Mouse (Mus musculus) CH12.LX (cell line): ENCODE measurements around the gene Fgfr3. TPM values are rescaled to one million over a fixed set of nuclear protein-coding genes. Genes with fewer than 3 reads are reported as not detected.

Source experiments
- DNase-seq: peaks from one replicate; pipeline ENCODE4 v3.0.0-alpha.2; 2013; ENCODE audit errors: extremely low read depth
- H3K27ac ChIP-seq: 2 replicates; pipeline ENCODE4 v1.5.1; 2012; ENCODE audit warnings: low read depth, mild to moderate bottlenecking, control low read depth, moderate library complexity; ENCODE audit not compliant: insufficient read depth
- H3K27me3 ChIP-seq: replicated peaks from 2 replicates; pipeline ENCODE3; 2012; ENCODE audit warnings: inconsistent platforms
- H3K36me3 ChIP-seq, 2 experiments: replicated peaks in 1 of 2; 2 replicates each; pipeline versions ENCODE3 to v1.6.1; 2012; ENCODE audit warnings: inconsistent platforms in 1 of 2, low read length in 1 of 2, mild to moderate bottlenecking in 1 of 2, mixed read lengths in 1 of 2, moderate library complexity in 1 of 2; ENCODE audit not compliant: control insufficient read depth in 1 of 2, insufficient read depth in 1 of 2
- H3K4me1 ChIP-seq, 2 experiments: 2 replicates each; pipeline ENCODE4 v1.6.1; 2012; ENCODE audit warnings: inconsistent platforms in 1 of 2, moderate library complexity in 1 of 2; ENCODE audit not compliant: insufficient read depth in 2 of 2, control insufficient read depth in 1 of 2
- H3K4me2 ChIP-seq: 2 replicates; pipeline ENCODE4 v1.6.1; 2012; ENCODE audit warnings: low read depth, mild to moderate bottlenecking, control low read depth; ENCODE audit not compliant: poor library complexity, insufficient read depth, severe bottlenecking
- H3K4me3 ChIP-seq, 3 experiments: fragments of 150-350 bp in 1 of 3; sonication (generic) in 1 of 3; replicated peaks in 1 of 3; 2 replicates each; pipeline versions ENCODE3 to v1.5.1; 2011 to 2012; ENCODE audit warnings: low read depth in 2 of 3, low read length in 2 of 3, mild to moderate bottlenecking in 2 of 3, moderate library complexity in 2 of 3, control low read depth in 1 of 3, improper control_type of control experiment in 1 of 3, inconsistent platforms in 1 of 3, mixed read lengths in 1 of 3; ENCODE audit not compliant: poor library complexity in 1 of 3
- H3K79me2 ChIP-seq: replicated peaks from 2 replicates; pipeline ENCODE4 v1.6.1; 2012; ENCODE audit warnings: mild to moderate bottlenecking, moderate library complexity; ENCODE audit not compliant: control insufficient read depth, poor library complexity, insufficient read depth, severe bottlenecking; ENCODE audit errors: extremely low read depth
- H3K9ac ChIP-seq: 2 replicates; pipeline ENCODE4 v1.6.1; 2012; ENCODE audit warnings: low read depth, mild to moderate bottlenecking, control low read depth, moderate library complexity; ENCODE audit not compliant: insufficient read depth
- H3K9me3 ChIP-seq: replicated peaks from 2 replicates; pipeline ENCODE3; 2012; ENCODE audit warnings: low read length, inconsistent platforms, mixed read lengths
- BHLHE40 ChIP-seq: IDR thresholded peaks from 2 replicates; pipeline ENCODE4 v1.6.1; 2011; ENCODE audit warnings: mild to moderate bottlenecking, low read depth, low read length, improper control_type of control experiment
- CHD1 ChIP-seq: IDR thresholded peaks from 2 replicates; pipeline ENCODE4 v1.6.1; 2012; ENCODE audit warnings: low read depth, low read length, improper control_type of control experiment, inconsistent platforms
- E2F4 ChIP-seq: IDR thresholded peaks from 2 replicates; pipeline ENCODE4 v1.6.1; 2011; ENCODE audit warnings: low read depth, low read length, improper control_type of control experiment; ENCODE audit not compliant: insufficient replicate concordance
- ELF1 ChIP-seq: IDR thresholded peaks from 2 replicates; pipeline ENCODE4 v1.6.1; 2014; ENCODE audit warnings: low read depth, mild to moderate bottlenecking, inconsistent platforms, low read length, improper control_type of control experiment
- EP300 ChIP-seq: IDR thresholded peaks from 2 replicates; pipeline ENCODE4 v1.6.1; 2011; ENCODE audit warnings: low read length, improper control_type of control experiment
- GABPA ChIP-seq: IDR thresholded peaks from 2 replicates; pipeline ENCODE4 v1.6.1; 2012; ENCODE audit warnings: low read depth, low read length, improper control_type of control experiment, inconsistent platforms; ENCODE audit not compliant: insufficient replicate concordance
- IRF4 ChIP-seq: IDR thresholded peaks from 2 replicates; pipeline ENCODE4 v1.6.1; 2014; ENCODE audit warnings: low read depth, mild to moderate bottlenecking, inconsistent platforms, low read length, improper control_type of control experiment
- JUND ChIP-seq: conservative IDR thresholded peaks from 2 replicates; pipeline ENCODE4 v1.6.1; 2011; ENCODE audit warnings: low read depth, low read length, improper control_type of control experiment
- MAFK ChIP-seq: IDR thresholded peaks from 2 replicates; pipeline ENCODE4 v1.6.1; 2011; ENCODE audit warnings: low read length, improper control_type of control experiment; ENCODE audit not compliant: insufficient replicate concordance
- MAZ ChIP-seq: IDR thresholded peaks from 2 replicates; pipeline ENCODE4 v1.6.1; 2012; ENCODE audit warnings: low read depth, mild to moderate bottlenecking, inconsistent platforms, low read length, improper control_type of control experiment, moderate library complexity
- MEF2A ChIP-seq: IDR thresholded peaks from 2 replicates; pipeline ENCODE4 v1.6.1; 2014; ENCODE audit warnings: low read depth, mild to moderate bottlenecking, inconsistent platforms, low read length, improper control_type of control experiment, borderline replicate concordance
- MXI1 ChIP-seq: IDR thresholded peaks from 2 replicates; pipeline ENCODE4 v1.6.1; 2011; ENCODE audit warnings: mild to moderate bottlenecking, low read depth, low read length, improper control_type of control experiment
- MYC ChIP-seq: IDR thresholded peaks from 2 replicates; pipeline ENCODE4 v1.6.1; 2011; ENCODE audit warnings: low read depth, mild to moderate bottlenecking, improper control_type of control experiment, low read length
- NELFE ChIP-seq: IDR thresholded peaks from 2 replicates; pipeline ENCODE4 v1.6.1; 2011; ENCODE audit warnings: low read depth, low read length, improper control_type of control experiment
- PAX5 ChIP-seq: IDR thresholded peaks from 2 replicates; pipeline ENCODE4 v1.6.1; 2012; ENCODE audit warnings: low read length, inconsistent platforms, mixed read lengths
- POLR2A ChIP-seq: IDR thresholded peaks from 2 replicates; pipeline ENCODE4 v1.6.1; 2011; ENCODE audit warnings: low read depth, mild to moderate bottlenecking, improper control_type of control experiment, low read length
- RAD21 ChIP-seq: IDR thresholded peaks from 2 replicates; pipeline ENCODE4 v1.6.1; 2011; ENCODE audit warnings: low read depth, mild to moderate bottlenecking, low read length, improper control_type of control experiment, moderate library complexity
- RCOR1 ChIP-seq: conservative IDR thresholded peaks from 2 replicates; pipeline ENCODE4 v1.6.1; 2012; ENCODE audit warnings: low read depth, mild to moderate bottlenecking, inconsistent platforms, low read length, improper control_type of control experiment
- TCF12 ChIP-seq: IDR thresholded peaks from 2 replicates; pipeline ENCODE4 v1.6.1; 2014; ENCODE audit warnings: low read depth, mild to moderate bottlenecking, inconsistent platforms, low read length, improper control_type of control experiment
- UBTF ChIP-seq: IDR thresholded peaks from 2 replicates; pipeline ENCODE4 v1.6.1; 2012; ENCODE audit warnings: low read depth, mild to moderate bottlenecking, inconsistent platforms, low read length, improper control_type of control experiment, moderate library complexity
- USF1 ChIP-seq: IDR thresholded peaks from 2 replicates; pipeline ENCODE4 v1.6.1; 2014; ENCODE audit warnings: low read depth, mild to moderate bottlenecking, inconsistent platforms, low read length, improper control_type of control experiment
- USF2 ChIP-seq: conservative IDR thresholded peaks from 2 replicates; pipeline ENCODE4 v1.6.1; 2011; ENCODE audit warnings: low read depth, low read length, improper control_type of control experiment
- ZNF384 ChIP-seq: IDR thresholded peaks from 2 replicates; pipeline ENCODE4 v1.6.1; 2012; ENCODE audit warnings: low read depth, low read length, improper control_type of control experiment, inconsistent platforms
- dilution Hi-C: fragments of 300-500 bp; cut with MboI; formaldehyde crosslinking; loops from 2 replicates; pipeline ENCODE4 v1.14.3; 2020; ENCODE audit warnings: low sequenced_read_pairs; ENCODE audit not compliant: extremely low pct_unique_long_range_greater_than_20kb, extremely low pct_ligation_motif_present
- in situ Hi-C: fragments of 300-500 bp; cut with MboI; formaldehyde crosslinking; loops from 3 replicates; pipeline ENCODE4 v1.14.3; 2019; ENCODE audit warnings: low sequenced_read_pairs, low pct_ligation_motif_present, low pct_unique_long_range_greater_than_20kb, mixed read lengths
- polyA plus RNA-seq: library from polyadenylated mRNA; unstranded; fragments of >175 nt; gene quantifications from 2 replicates; pipeline ENCODE4 v1.2.1, GENCODE M21; 2012; ENCODE audit warnings: low read depth; ENCODE audit not compliant: insufficient read length
- total RNA-seq, 2 experiments: library from RNA; depleted of rRNA; stranded (reverse); fragments of 300-350 nt in 1 of 2; fragments of >200 nt in 1 of 2; gene quantifications; 2 replicates each; pipeline ENCODE4 v1.2.3; 2012 to 2014

The Fgfr3 gene
- total and polyA plus RNA-seq, 3 experiments, result 0.19 to 0.76 (median 0.23) TPM

DNA sequence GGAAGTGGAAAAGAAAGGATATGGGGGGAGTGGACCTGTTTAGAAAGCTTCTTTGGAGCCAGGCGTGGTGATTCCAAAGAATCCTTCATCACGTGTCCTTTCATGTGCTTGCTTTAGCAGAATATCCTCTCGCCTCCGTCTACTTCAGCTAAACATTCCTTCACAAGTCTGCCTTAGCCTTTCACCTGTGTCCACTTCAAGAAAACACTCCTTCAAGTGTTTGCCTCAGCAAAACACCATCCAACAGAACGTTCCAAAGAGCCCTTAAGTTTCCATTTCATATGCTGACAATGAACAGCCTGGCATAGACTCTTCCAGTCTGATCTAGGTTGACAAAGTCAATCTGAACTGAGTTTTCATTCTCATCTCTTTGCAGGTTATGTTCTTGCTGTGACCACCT, 43.2 kb upstream of the Fgfr3 start:
- no peak for DNase-seq
- dilution Hi-C loops, result no loop called here
- in situ Hi-C loops, result no loop called here
- Histone ChIP-seq H3K79me2 (no peaks in the 10 kb centered on the region), H3K4me2 (no peak overlapping the region), H3K9me3 (peaks cover 3% of the 10 kb centered on the region), H3K27me3 (no peaks in the 10 kb centered on the region), H3K4me1 (peaks cover 0 to 25% of the 10 kb centered on the region in 2 experiments; a peak in 2 of 4 replicates), H3K9ac (no peak overlapping the region), H3K4me3 (no peak overlapping the region), H3K27ac (no peak overlapping the region), H3K36me3 (peaks cover 8 to 18% of the 10 kb centered on the region in 2 experiments)
- TF ChIP-seq TCF12, result no peak
- TF ChIP-seq BHLHE40, result no peak
- no peak for TF ChIP-seq MXI1
- no peak for TF ChIP-seq ZNF384
- TF ChIP-seq USF1, result no peak
- TF ChIP-seq USF2, result no peak
- TF ChIP-seq RAD21, result no peak
- TF ChIP-seq MAZ, result no peak
- TF ChIP-seq EP300, result no peak
- TF ChIP-seq POLR2A, result no peak
- no peak for TF ChIP-seq JUND
- no peak for TF ChIP-seq GABPA

DNA sequence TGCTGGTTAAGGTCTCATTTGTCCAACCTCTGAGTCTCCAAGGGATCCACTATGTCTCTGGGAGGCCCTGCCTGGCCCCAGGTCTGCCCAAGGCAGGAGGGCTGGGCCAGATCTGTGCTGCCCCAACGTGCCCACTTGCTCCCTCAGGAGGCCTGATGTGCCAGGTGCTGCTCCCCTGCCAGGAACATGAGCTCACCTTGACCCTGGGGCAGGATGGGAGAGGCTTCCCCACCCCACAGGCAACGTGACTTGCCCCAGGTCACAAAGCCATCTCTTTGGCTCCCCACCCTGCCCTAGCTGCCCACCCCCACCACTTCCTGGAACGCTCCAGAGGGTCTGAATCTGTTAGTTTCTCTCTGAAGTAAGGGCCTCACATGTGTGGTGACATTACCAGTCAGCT, 40.4 kb upstream of the Fgfr3 start:
- Histone ChIP-seq H3K27ac (no peak overlapping the region), H3K9me3 (peaks cover 3% of the 10 kb centered on the region), H3K4me3 (no peak overlapping the region), H3K9ac (no peak overlapping the region), H3K36me3 (no peaks in the 10 kb centered on the region), H3K27me3 (peaks cover 13% of the 10 kb centered on the region), H3K4me1 (peaks cover 0 to 33% of the 10 kb centered on the region in 2 experiments; a peak in 2 of 4 replicates), H3K4me2 (no peak overlapping the region), H3K79me2 (no peaks in the 10 kb centered on the region)
- dilution Hi-C loops, result no loop called here
- in situ Hi-C loops, result loop anchor here (5.0 kb wide), 1 partner anchor 61 kb away; no protein-coding TSS in a partner anchor
- DNase-seq, result no peak
- TF ChIP-seq E2F4, result no peak
- no peak for TF ChIP-seq MAZ
- no peak for TF ChIP-seq NELFE
- TF ChIP-seq MAFK, result no peak
- no peak for TF ChIP-seq JUND
- no peak for TF ChIP-seq IRF4
- no peak for TF ChIP-seq USF1
- TF ChIP-seq PAX5, result no peak
- no peak for TF ChIP-seq TCF12
- no peak for TF ChIP-seq USF2
- no peak for TF ChIP-seq MYC
- TF ChIP-seq GABPA, result no peak
- TF ChIP-seq RCOR1, result no peak
- no peak for TF ChIP-seq ELF1
- TF ChIP-seq MEF2A, result no peak
- TF ChIP-seq ZNF384, result no peak
- no peak for TF ChIP-seq CHD1
- no peak for TF ChIP-seq UBTF
